Mouse (Mus musculus) liver, embryonic 14.5 days (tissue): ENCODE results near the gene Nrxn2.

ENCODE experiments used
- CTCF ChIP-seq: IDR thresholded peaks from 2 replicates; pipeline ENCODE4 v1.5.1; 2016; ENCODE audit warnings: antibody characterized with exemption, low read depth, control low read depth
- EP300 ChIP-seq: IDR thresholded peaks from 2 replicates; pipeline ENCODE4 v1.6.1; 2016; ENCODE audit warnings: antibody characterized with exemption, low read depth

- TF ChIP-seq CTCF (no peak), EP300 (no peak)
Measured at GRCm38 (mm10) chr19:6519483-6519882, 101.0 kb downstream of the Nrxn2 start.
